Mouse (Mus musculus) testis, adult 2 months (tissue): Measurements from ENCODE around the gene Nsg2. TPM values are rescaled to one million over a fixed set of nuclear protein-coding genes. Genes with fewer than 3 reads are reported as not detected.

Experiments
- H3K27ac ChIP-seq: fragments of 200-500 bp; 2 replicates; pipeline ENCODE4 v1.5.1; 2012; ENCODE audit warnings: low read depth, low read length; ENCODE audit not compliant: control insufficient read depth, insufficient read depth
- H3K27me3 ChIP-seq: fragments of 200-500 bp; 2 replicates; pipeline ENCODE4 v1.6.1; 2012; ENCODE audit warnings: mild to moderate bottlenecking, low read length, moderate library complexity; ENCODE audit not compliant: control insufficient read depth, insufficient read depth
- H3K36me3 ChIP-seq: fragments of 200-500 bp; 2 replicates; pipeline ENCODE4 v1.6.1; 2012; ENCODE audit warnings: mild to moderate bottlenecking, low read length; ENCODE audit not compliant: control insufficient read depth, insufficient read depth
- H3K4me1 ChIP-seq: fragments of 200-500 bp; 2 replicates; pipeline ENCODE4 v1.6.1; 2012; ENCODE audit warnings: low read length; ENCODE audit not compliant: control insufficient read depth, insufficient read depth
- H3K4me3 ChIP-seq: fragments of 200-500 bp; 2 replicates; pipeline ENCODE4 v1.5.1; 2012; ENCODE audit warnings: low read depth, mild to moderate bottlenecking, low read length, moderate library complexity, mixed read lengths; ENCODE audit not compliant: control insufficient read depth
- CTCF ChIP-seq: fragments of 200-500 bp; IDR thresholded peaks from 2 replicates; pipeline ENCODE4 v1.5.1; 2012; ENCODE audit warnings: low read depth, mild to moderate bottlenecking, inconsistent platforms, low read length, moderate library complexity; ENCODE audit not compliant: control insufficient read depth, insufficient read depth, insufficient replicate concordance
- POLR2A ChIP-seq: fragments of 200-500 bp; IDR thresholded peaks from 2 replicates; pipeline ENCODE4 v1.6.1; 2012; ENCODE audit warnings: low read depth, mild to moderate bottlenecking, inconsistent platforms, low read length, moderate library complexity; ENCODE audit not compliant: control insufficient read depth
- polyA plus RNA-seq: library from polyadenylated mRNA; depleted of rRNA; stranded (reverse); fragments of >200 nt; gene quantifications from 2 replicates; pipeline ENCODE4 v1.2.3, GENCODE M21; 2012; rRNA removed

The Nsg2 gene
- polyA plus RNA-seq, 1 experiment = 0.10 TPM

DNA sequence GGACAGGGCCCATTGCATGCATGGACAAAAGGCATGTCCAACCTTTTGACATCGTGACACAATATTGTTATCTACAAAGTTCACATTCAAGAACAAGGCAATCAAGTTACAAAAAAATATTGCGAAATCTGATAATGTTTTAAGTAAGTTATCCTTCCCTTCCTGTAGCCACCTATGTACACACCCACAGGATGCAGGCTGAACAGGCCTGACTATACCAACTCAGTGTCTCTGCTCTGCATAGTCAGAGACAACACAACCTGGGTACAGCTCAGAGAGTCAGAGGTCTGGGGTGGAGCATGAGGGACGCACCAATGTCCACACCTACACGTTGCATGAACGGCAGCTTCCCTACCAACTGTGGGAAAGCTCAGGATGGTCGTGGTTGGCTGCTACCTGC, 96.1 kb downstream of the Nsg2 start:
- Histone ChIP-seq H3K27me3 (no peaks in the 10 kb centered on the region), H3K4me1 (no peaks in the 10 kb centered on the region), H3K4me3 (no peak overlapping the region), H3K36me3 (no peaks in the 10 kb centered on the region), H3K27ac (no peak overlapping the region)
- TF ChIP-seq CTCF (no peak), POLR2A (no peak)

DNA sequence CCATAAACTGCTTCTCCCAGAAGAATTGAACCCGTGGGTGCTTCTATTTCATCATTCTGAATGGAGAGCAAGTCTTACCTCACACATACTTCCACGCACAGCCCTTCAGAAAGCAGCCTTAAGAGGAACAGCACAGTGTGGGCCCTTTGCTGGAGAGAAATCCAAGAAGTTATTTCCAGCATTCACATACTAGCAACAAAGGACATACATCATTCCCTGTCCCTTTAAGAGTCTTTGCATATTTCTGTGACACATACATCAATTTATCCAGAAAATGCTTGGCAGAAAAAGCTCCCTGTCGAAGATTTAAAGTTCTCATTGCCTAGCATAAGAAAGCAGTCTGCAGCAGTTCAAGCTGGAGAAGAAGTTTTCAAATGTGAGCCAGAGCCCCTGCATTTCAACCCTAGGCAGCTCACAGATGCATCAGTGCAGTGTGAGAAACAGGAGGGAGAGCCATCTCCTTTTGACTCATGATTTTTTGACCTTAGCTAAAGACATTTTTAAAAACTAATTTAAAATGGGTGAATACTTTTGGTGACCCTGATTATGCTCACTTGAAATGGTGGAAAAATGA, 100.9 kb downstream of the Nsg2 start:
- TF ChIP-seq CTCF (no peak), POLR2A (no peak)
- H3K4me1 ChIP-seq = peaks cover 7% of the 10 kb centered on the region
- H3K27ac ChIP-seq = no peak overlapping the region
- H3K27me3 ChIP-seq = peaks cover 2% of the 10 kb centered on the region; the same call in 1 of the 2 replicates
- no peak overlapping the region for H3K4me3 ChIP-seq
- no peaks in the 10 kb centered on the region for H3K36me3 ChIP-seq

DNA sequence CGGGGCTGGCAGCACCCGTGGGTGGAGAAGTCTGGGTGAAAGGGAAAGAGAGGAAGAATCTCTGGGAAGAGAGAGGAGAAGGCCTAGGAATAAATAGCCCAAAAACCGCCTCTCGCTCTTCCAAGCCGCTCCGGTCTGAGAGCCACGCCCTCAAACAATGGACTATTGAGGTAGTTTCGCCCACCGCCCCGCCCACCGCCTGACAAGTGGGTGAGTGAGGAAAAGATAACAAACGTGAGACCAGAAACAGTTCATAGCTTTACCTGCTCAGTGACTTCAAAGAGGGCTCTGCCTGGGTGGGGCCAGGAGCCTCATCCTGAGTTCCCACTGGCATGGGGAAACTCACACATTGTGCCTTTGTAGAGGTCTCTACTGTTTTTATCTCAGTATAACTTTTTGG, 102.7 kb downstream of the Nsg2 start:
- Histone ChIP-seq H3K4me1 (peaks cover 7% of the 10 kb centered on the region), H3K27ac (0 out of 2 replicates have a peak overlapping the region, but pooled peaks have one; percentile 11), H3K4me3 (peak overlapping the region; percentile 86)

DNA sequence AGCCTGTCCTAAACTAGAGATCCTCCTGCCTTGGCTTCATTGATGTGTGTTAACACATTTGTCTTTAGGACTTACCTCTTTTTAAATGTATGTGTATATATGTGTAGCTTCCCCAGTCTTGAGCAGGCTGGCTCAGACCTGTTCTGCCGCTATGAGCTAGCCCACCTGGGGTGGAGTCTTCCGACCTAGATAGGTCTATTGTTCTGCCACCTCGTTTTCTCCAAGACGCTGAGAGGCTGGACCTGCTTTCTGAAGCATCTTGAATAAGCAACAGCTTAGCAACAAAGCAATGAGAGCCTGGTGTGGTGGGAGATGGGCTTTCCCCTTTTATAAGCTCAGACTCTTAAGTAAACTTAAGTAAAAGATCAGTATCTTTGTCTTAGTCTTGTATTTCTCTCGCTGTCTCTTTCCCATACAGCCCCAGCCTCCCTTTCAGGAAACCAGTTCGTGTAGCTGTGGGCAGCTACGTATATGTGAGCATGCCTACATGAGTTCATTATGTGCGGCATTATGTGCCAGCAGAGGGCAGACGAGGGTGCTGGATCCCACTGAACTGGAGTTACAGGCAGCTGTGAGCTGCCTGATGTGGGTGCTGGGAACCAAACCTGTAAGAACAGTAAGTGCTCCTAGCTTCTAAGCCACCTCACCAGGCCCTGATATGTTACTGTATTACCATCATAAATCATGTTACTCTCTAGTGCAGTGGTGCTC, 104.3 kb downstream of the Nsg2 start:
- H3K4me1 ChIP-seq = peaks cover 7% of the 10 kb centered on the region

More for the DNA sequence above, 102.7 kb downstream of the Nsg2 start:
- TF ChIP-seq POLR2A (peak; percentile 33; the same call in 1 of the 2 replicates), CTCF (no peak)
- Histone ChIP-seq H3K36me3 (no peaks in the 10 kb centered on the region), H3K27me3 (peaks cover 2% of the 10 kb centered on the region; the same call in 1 of the 2 replicates)

DNA sequence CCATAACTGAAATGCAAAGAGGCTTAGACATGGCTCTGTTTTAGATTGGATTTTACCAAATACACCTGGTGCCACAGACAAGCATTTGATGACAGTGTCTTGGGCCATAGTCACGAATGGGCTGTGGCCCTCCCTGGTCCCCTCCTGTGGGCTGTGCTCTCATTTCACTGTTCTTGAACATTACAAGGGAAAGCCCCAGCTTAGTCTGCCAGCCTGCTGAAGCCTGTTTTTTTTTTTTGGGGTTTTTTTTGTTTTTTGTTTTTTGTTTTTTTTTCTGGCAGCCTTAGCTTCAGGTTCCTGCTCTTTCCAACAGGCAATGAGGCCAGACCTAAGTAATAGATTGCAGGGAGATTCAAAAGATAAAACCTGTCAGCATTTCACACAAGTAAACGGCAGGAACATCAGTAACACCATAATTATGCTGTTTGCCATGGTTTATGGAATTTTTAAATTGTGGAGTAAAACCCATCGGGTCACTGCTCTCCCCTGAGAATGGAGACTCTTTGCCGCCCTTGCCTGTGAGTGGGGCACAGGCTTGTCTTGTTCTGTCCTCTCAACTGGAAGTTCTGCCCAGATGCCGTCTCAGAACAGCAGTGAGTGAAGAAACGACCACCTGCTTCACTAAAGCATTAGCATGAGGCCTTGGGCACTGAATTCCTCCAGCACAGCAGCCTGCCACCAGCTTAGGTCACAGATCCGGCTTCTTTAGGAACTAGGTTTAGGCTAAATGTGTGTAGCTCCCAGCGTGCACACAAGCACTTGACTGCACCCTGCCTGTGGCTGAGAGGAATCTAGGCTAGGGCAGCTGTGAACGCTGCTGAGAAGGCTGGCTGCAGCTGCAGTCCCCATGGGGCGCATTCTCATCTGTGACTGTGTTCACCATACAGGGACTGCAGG, 105.7 kb downstream of the Nsg2 start:
- Histone ChIP-seq H3K27ac (no peak overlapping the region), H3K36me3 (no peaks in the 10 kb centered on the region), H3K4me1 (peaks cover 7% of the 10 kb centered on the region), H3K27me3 (peaks cover 2% of the 10 kb centered on the region; the same call in 1 of the 2 replicates), H3K4me3 (no peak overlapping the region)
- no peak for TF ChIP-seq CTCF
- no peak for TF ChIP-seq POLR2A

More for the DNA sequence above, 104.3 kb downstream of the Nsg2 start:
- Histone ChIP-seq H3K4me3 (no peak overlapping the region), H3K36me3 (no peaks in the 10 kb centered on the region), H3K27ac (no peak overlapping the region), H3K27me3 (peaks cover 2% of the 10 kb centered on the region; the same call in 1 of the 2 replicates)
- TF ChIP-seq CTCF = no peak
- no peak for TF ChIP-seq POLR2A

DNA sequence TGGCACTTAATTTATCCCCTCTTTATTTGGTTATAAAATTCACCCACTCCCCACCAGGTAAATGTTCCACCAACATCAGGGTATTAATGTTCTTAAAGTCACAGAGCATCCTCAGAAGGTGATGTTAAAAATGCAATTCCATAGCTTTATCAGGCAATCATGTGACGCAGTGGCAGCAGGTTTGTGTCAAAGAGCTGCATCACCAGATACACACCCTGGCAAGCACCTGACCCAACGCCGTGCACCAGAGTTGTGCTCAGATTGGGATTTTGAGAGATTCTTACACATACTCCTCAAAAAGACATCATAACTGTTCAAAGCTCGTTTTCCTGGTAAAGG, 106.4 kb downstream of the Nsg2 start:
- peaks cover 7% of the 10 kb centered on the region for H3K4me1 ChIP-seq
- no peak overlapping the region for H3K27ac ChIP-seq

DNA sequence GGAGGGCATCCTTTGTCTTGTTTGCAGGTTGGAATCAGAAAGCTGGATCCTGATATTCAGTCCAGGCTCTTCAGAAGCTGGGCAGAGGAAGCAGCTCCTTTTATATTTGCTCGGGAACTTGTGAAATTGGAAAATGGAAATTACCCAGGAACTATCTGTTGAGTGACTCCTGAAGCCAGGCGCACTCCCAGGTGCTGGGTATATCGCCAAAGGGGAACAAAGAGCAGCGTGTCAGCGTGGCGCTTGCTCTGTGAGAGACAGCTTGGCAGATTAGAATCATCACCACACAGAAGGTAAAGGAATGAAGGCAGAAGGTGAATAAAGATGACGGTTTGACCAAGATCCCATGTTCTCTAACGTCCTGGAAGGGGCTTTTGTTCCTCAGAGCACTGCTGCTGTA, 108.2 kb downstream of the Nsg2 start:
- Histone ChIP-seq H3K27ac (no peak overlapping the region), H3K4me1 (no peaks in the 10 kb centered on the region)

More for the DNA sequence above, 106.4 kb downstream of the Nsg2 start:
- H3K36me3 ChIP-seq = no peaks in the 10 kb centered on the region
- TF ChIP-seq CTCF (no peak), POLR2A (no peak)
- no peak overlapping the region for H3K4me3 ChIP-seq
- H3K27me3 ChIP-seq = peaks cover 2% of the 10 kb centered on the region; the same call in 1 of the 2 replicates

More for the DNA sequence above, 108.2 kb downstream of the Nsg2 start:
- Histone ChIP-seq H3K36me3 (no peaks in the 10 kb centered on the region), H3K4me3 (no peak overlapping the region), H3K27me3 (no peaks in the 10 kb centered on the region)
- TF ChIP-seq CTCF (no peak), POLR2A (no peak)

Other genes with a start within 250 kb of the Nsg2 start
- 23.6 and 28.8 TPM in 2 replicates for gene Cpeb4, start 128.3 kb upstream of the Nsg2 start, polyA plus RNA-seq
- gene 4930524B15Rik, start 34.9 kb upstream of the Nsg2 start, polyA plus RNA-seq = 27.7 and 33.6 TPM in 2 replicates
- gene Il9r, start 199.8 kb downstream of the Nsg2 start, polyA plus RNA-seq = 1.6 and 2.1 TPM in 2 replicates
- gene Snrnp25, start 205.0 kb downstream of the Nsg2 start, polyA plus RNA-seq = 38.8 and 39.6 TPM in 2 replicates
- gene Rhbdf1, start 221.8 kb downstream of the Nsg2 start, polyA plus RNA-seq = 6.8 and 9.5 TPM in 2 replicates
- gene Mpg, start 226.0 kb downstream of the Nsg2 start, polyA plus RNA-seq = 16.3 and 16.4 TPM in 2 replicates